Comparison of ENCODE assay signal across 22 mouse cellular contexts in genomic region chr12:31603586-31603985, GRCm38 (mm10). TPM values are rescaled to one million over a fixed set of nuclear protein-coding genes. Genes with fewer than 3 reads are reported as not detected.
"Had no signal": no experiment of that assay in that cellular context is flagged by ENCODE, and none has a peak within 500 bp of the region (broad histone marks: within the 10 kb centered on the region; RNA-seq: fewer than 3 reads in every experiment).

No protein-coding gene starts in this region.

- H3K9me3 ChIP-seq: intestine, embryonic 15.5 days; kidney, embryonic 15.5 days; limb, embryonic 10.5 days; limb, embryonic 13.5 days; liver, embryonic 12.5 days; liver, embryonic 15.5 days; lung, embryonic 15.5 days; megakaryocyte, embryonic 14.5 days; midbrain, embryonic 10.5 days; midbrain, embryonic 13.5 days; neural tube, embryonic 13.5 days; stomach, embryonic 15.5 days had no signal

- H3K27ac ChIP-seq: intestine, embryonic 15.5 days; kidney, embryonic 15.5 days; limb, embryonic 10.5 days; limb, embryonic 13.5 days; liver, embryonic 12.5 days; liver, embryonic 15.5 days; lung, embryonic 15.5 days; midbrain, embryonic 10.5 days; midbrain, embryonic 13.5 days; neural tube, embryonic 13.5 days; stomach, embryonic 15.5 days had no signal

- H3K27me3 ChIP-seq: intestine, embryonic 15.5 days; kidney, embryonic 15.5 days; limb, embryonic 13.5 days; liver, embryonic 12.5 days; liver, embryonic 15.5 days; lung, embryonic 15.5 days; megakaryocyte, embryonic 14.5 days; midbrain, embryonic 13.5 days; neural tube, embryonic 13.5 days; stomach, embryonic 15.5 days had no signal

- H3K9ac ChIP-seq: intestine, embryonic 15.5 days; kidney, embryonic 15.5 days; limb, embryonic 13.5 days; liver, embryonic 12.5 days; liver, embryonic 15.5 days; lung, embryonic 15.5 days; midbrain, embryonic 13.5 days; neural tube, embryonic 13.5 days; stomach, embryonic 15.5 days had no signal

- H3K36me3 ChIP-seq: intestine, embryonic 15.5 days; lung, embryonic 15.5 days; midbrain, embryonic 10.5 days; midbrain, embryonic 13.5 days; neural tube, embryonic 13.5 days; stomach, embryonic 15.5 days had no signal

- DNase-seq: kidney, adult 8-10 months; kidney, postnatal 10 days; kidney, postnatal 36 days; liver; retina, postnatal 1 day; right cerebral cortex, postnatal 25 days; spleen, adult 18-20 months; thymus, postnatal 25 days had no signal

- H3K4me2 ChIP-seq: intestine, embryonic 15.5 days; kidney, embryonic 15.5 days; limb, embryonic 13.5 days; liver, embryonic 12.5 days; liver, embryonic 15.5 days; lung, embryonic 15.5 days; midbrain, embryonic 13.5 days; neural tube, embryonic 13.5 days; stomach, embryonic 15.5 days had no signal

- H3K4me3 ChIP-seq: intestine, embryonic 15.5 days; kidney, embryonic 15.5 days; limb, embryonic 10.5 days; limb, embryonic 13.5 days; liver, embryonic 12.5 days; liver, embryonic 15.5 days; lung, embryonic 15.5 days; megakaryocyte, embryonic 14.5 days; midbrain, embryonic 10.5 days; midbrain, embryonic 13.5 days; myocyte; neural tube, embryonic 13.5 days; stomach, embryonic 15.5 days had no signal

- H3K4me1 ChIP-seq: intestine, embryonic 15.5 days; kidney, embryonic 15.5 days; limb, embryonic 13.5 days; liver, embryonic 15.5 days; lung, embryonic 15.5 days; megakaryocyte, embryonic 14.5 days; midbrain, embryonic 13.5 days; neural tube, embryonic 13.5 days; stomach, embryonic 15.5 days had no signal

- ATAC-seq: intestine, embryonic 15.5 days; liver, embryonic 12.5 days; midbrain, embryonic 13.5 days; midbrain, embryonic 16.5 days had no signal

RNA-seq across cellular contexts. Expression of gene Slc26a4, which starts 43.8 kb away (rescaled TPM):
- polyA plus RNA-seq: liver, embryonic 12.5 days; liver, embryonic 15.5 days; lung, embryonic 15.5 days; midbrain, embryonic 10.5 days had no signal
